Mouse (Mus musculus) activated CD4-positive, CD25-positive, alpha-beta regulatory T cell, adult 4 months (primary cell): ENCODE measurements around the gene Dab2ip. TPM values are rescaled to one million over a fixed set of nuclear protein-coding genes. Genes with fewer than 3 reads are reported as not detected.

Experiments used
- ATAC-seq: one replicate; pipeline ENCODE4 v1.8.0; 2017
- polyA plus RNA-seq, 2 experiments: library from polyadenylated mRNA; unstranded; fragments of 100-300 nt; shearing (Covaris generic); gene quantifications; one replicate each; pipeline ENCODE4 v1.2.1; 2017

Gene Dab2ip
- polyA plus RNA-seq, 2 experiments from 2014 or later = 0.26 to 0.68 TPM

- no peak for ATAC-seq
Observed at GRCm38 (mm10) chr2:35623431-35624148, 65.5 kb downstream of the Dab2ip start.

- ATAC-seq = no peak
Observed at GRCm38 (mm10) chr2:35624380-35625006, 66.4 kb downstream of the Dab2ip start.

- no peak for ATAC-seq
Observed at GRCm38 (mm10) chr2:35625007-35625380, 66.9 kb downstream of the Dab2ip start.

- no peak for ATAC-seq
Observed at GRCm38 (mm10) chr2:35625526-35625925, 67.5 kb downstream of the Dab2ip start.

- no peak for ATAC-seq
Observed at GRCm38 (mm10) chr2:35626181-35626727, 68.2 kb downstream of the Dab2ip start.

- no peak for ATAC-seq
Observed at GRCm38 (mm10) chr2:35627298-35627898, 69.3 kb downstream of the Dab2ip start.

GRCm38 (mm10) chr2:35628052-35628451, 70.0 kb downstream of the Dab2ip start:
- ATAC-seq = no peak

GRCm38 (mm10) chr2:35628656-35629055, 70.6 kb downstream of the Dab2ip start:
- no peak for ATAC-seq

GRCm38 (mm10) chr2:35629126-35629525, 71.1 kb downstream of the Dab2ip start:
- ATAC-seq = no peak

GRCm38 (mm10) chr2:35633392-35633791, 75.3 kb downstream of the Dab2ip start:
- ATAC-seq = no peak

- ATAC-seq = no peak
Observed at GRCm38 (mm10) chr2:35634963-35635362, 76.9 kb downstream of the Dab2ip start.

GRCm38 (mm10) chr2:35635541-35635940, 77.5 kb downstream of the Dab2ip start:
- ATAC-seq = no peak

- no peak for ATAC-seq
Observed at GRCm38 (mm10) chr2:35637880-35638535, 79.9 kb downstream of the Dab2ip start.

- no peak for ATAC-seq
Observed at GRCm38 (mm10) chr2:35639799-35640198, 81.7 kb downstream of the Dab2ip start.

GRCm38 (mm10) chr2:35640576-35640975, 82.5 kb downstream of the Dab2ip start:
- ATAC-seq = no peak

- no peak for ATAC-seq
Observed at GRCm38 (mm10) chr2:35642224-35642623, 84.2 kb downstream of the Dab2ip start.

- ATAC-seq = no peak
Observed at GRCm38 (mm10) chr2:35646553-35646952, 88.5 kb downstream of the Dab2ip start.

GRCm38 (mm10) chr2:35649708-35650107, 91.6 kb downstream of the Dab2ip start:
- no peak for ATAC-seq

- ATAC-seq = no peak
Observed at GRCm38 (mm10) chr2:35651297-35651731, 93.2 kb downstream of the Dab2ip start.

GRCm38 (mm10) chr2:35652984-35653383, 94.9 kb downstream of the Dab2ip start:
- ATAC-seq = no peak

- ATAC-seq = no peak
Observed at GRCm38 (mm10) chr2:35654795-35655194, 96.7 kb downstream of the Dab2ip start.

- no peak for ATAC-seq
Observed at GRCm38 (mm10) chr2:35655996-35656395, 97.9 kb downstream of the Dab2ip start.

GRCm38 (mm10) chr2:35658311-35658710, 100.2 kb downstream of the Dab2ip start:
- ATAC-seq = no peak
